Mouse (Mus musculus) left cerebral cortex, adult 18-20 months (tissue): ENCODE results near the gene Lyplal1. TPM values are rescaled to one million over a fixed set of nuclear protein-coding genes. Genes with fewer than 3 reads are reported as not detected.

Experiments
- DNase-seq, 2 experiments: peaks; one replicate each; pipeline ENCODE4 v3.0.0; 2021 to 2022; ENCODE audit warnings: low spot score in 2 of 2, mixed read lengths in 1 of 2
- long read RNA-seq, 2 experiments: library from polyadenylated mRNA; stranded (forward); transcript quantifications; one replicate each; pipeline ENCODE4 v2.0.0; 2021
- total RNA-seq, 2 experiments: library from RNA; stranded (reverse); gene quantifications; 2 replicates each; pipeline ENCODE4 v1.2.3; 2021

Lyplal1 gene
- total RNA-seq: 1 to 10 TPM; 8.4 to 9.1 TPM
- long read RNA-seq, experiment 1, transcript Lyplal1-201 (5 exons, 1,578 nt): major isoform, 8 of 10 reads
- long read RNA-seq, experiment 1, partial matches to known transcripts: 1 of 10 reads
- long read RNA-seq, experiment 1, other reads (novel, unspliced or antisense): 1 of 10 reads
- long read RNA-seq, experiment 2, transcript Lyplal1-201 (5 exons, 1,578 nt): major isoform, 11 of 14 reads
- long read RNA-seq, experiment 2, partial matches to known transcripts: 1 of 14 reads
- long read RNA-seq, experiment 2, other reads (novel, unspliced or antisense): 0 of 14 reads

GRCm38 (mm10) chr1:186116701-186117488, at the start of gene Lyplal1:
TSS of gene Lyplal1 (minus strand) at chr1:186117310.
- DNase-seq: peak; percentile 95 to 98

GRCm38 (mm10) chr1:186163616-186164015, 46.5 kb upstream of the Lyplal1 start:
- DNase-seq: no peak

- no peak for DNase-seq
Measured at GRCm38 (mm10) chr1:186163206-186163605, 46.1 kb upstream of the Lyplal1 start.

- no peak for DNase-seq
Measured at GRCm38 (mm10) chr1:186150376-186150775, 33.3 kb upstream of the Lyplal1 start.

GRCm38 (mm10) chr1:186145444-186145843, 28.3 kb upstream of the Lyplal1 start:
- DNase-seq: no peak

GRCm38 (mm10) chr1:186140191-186140590, 23.1 kb upstream of the Lyplal1 start:
- DNase-seq: no peak

GRCm38 (mm10) chr1:186137873-186138272, 20.8 kb upstream of the Lyplal1 start:
- DNase-seq: no peak

GRCm38 (mm10) chr1:186136636-186137380, 19.7 kb upstream of the Lyplal1 start:
- DNase-seq: no peak

GRCm38 (mm10) chr1:186131465-186131864, 14.4 kb upstream of the Lyplal1 start:
- DNase-seq: no peak

- no peak for DNase-seq
Measured at GRCm38 (mm10) chr1:186128940-186129339, 11.8 kb upstream of the Lyplal1 start.

GRCm38 (mm10) chr1:186126313-186126862, 9.3 kb upstream of the Lyplal1 start:
- DNase-seq: no peak

- no peak for DNase-seq
Measured at GRCm38 (mm10) chr1:186123690-186124089, 6.6 kb upstream of the Lyplal1 start.

GRCm38 (mm10) chr1:186119856-186120255, 2.7 kb upstream of the Lyplal1 start:
- no peak for DNase-seq

GRCm38 (mm10) chr1:186116086-186116600, 967 bp downstream of the Lyplal1 start:
- DNase-seq: no peak

GRCm38 (mm10) chr1:186102313-186102712, 14.8 kb downstream of the Lyplal1 start:
- DNase-seq: no peak

GRCm38 (mm10) chr1:186066266-186066897, 50.7 kb downstream of the Lyplal1 start:
- no peak for DNase-seq

- DNase-seq: no peak
Measured at GRCm38 (mm10) chr1:186060041-186060440, 57.1 kb downstream of the Lyplal1 start.

- DNase-seq: no peak
Measured at GRCm38 (mm10) chr1:186054227-186054626, 62.9 kb downstream of the Lyplal1 start.

GRCm38 (mm10) chr1:186053280-186054043, 63.6 kb downstream of the Lyplal1 start:
- DNase-seq: no peak
